Mouse (Mus musculus) midbrain, postnatal 0 days (tissue): ENCODE data around the gene Rasgef1a. TPM values are rescaled to one million over a fixed set of nuclear protein-coding genes. Genes with fewer than 3 reads are reported as not detected.
A peak's percentile ranks its signal among the peaks of the same experiment; 100 is the strongest.

Source experiments
- ATAC-seq: fragments of 200-750 bp; cut with Nextera tagmentation; 2 replicates; pipeline ENCODE4 v1.8.0; 2017; ENCODE audit warnings: moderate number of reproducible peaks, mild to moderate bottlenecking, moderate TSS enrichment, moderate library complexity; ENCODE audit not compliant: low FRiP score
- DNase-seq: peaks from one replicate; pipeline ENCODE4 v3.0.0-alpha.2; 2015; ENCODE audit warnings: low spot score
- H3K27ac ChIP-seq: fragments of 300-500 bp; sonication (generic); 2 replicates; pipeline ENCODE4 v1.5.1; 2014; ENCODE audit warnings: low read depth, mild to moderate bottlenecking, low read length, mixed read lengths
- H3K27me3 ChIP-seq: fragments of 300-500 bp; sonication (generic); 2 replicates; pipeline ENCODE4 v1.6.1; 2014; ENCODE audit warnings: low read length, control low read depth, mixed read lengths; ENCODE audit not compliant: insufficient read depth
- H3K36me3 ChIP-seq: fragments of 300-500 bp; sonication (generic); 2 replicates; pipeline ENCODE4 v1.6.1; 2014; ENCODE audit warnings: low read length, control low read depth, mixed read lengths; ENCODE audit not compliant: insufficient read depth
- H3K4me1 ChIP-seq: fragments of 300-500 bp; sonication (generic); 2 replicates; pipeline ENCODE4 v1.6.1; 2014; ENCODE audit warnings: mild to moderate bottlenecking, control low read depth, antibody characterized with exemption, low read length, mixed read lengths; ENCODE audit not compliant: insufficient read depth
- H3K4me2 ChIP-seq: fragments of 300-500 bp; sonication (generic); 2 replicates; pipeline ENCODE4 v1.6.1; 2014; ENCODE audit warnings: low read depth, mild to moderate bottlenecking, low read length, mixed read lengths; ENCODE audit not compliant: poor library complexity, severe bottlenecking
- H3K4me3 ChIP-seq: fragments of 300-500 bp; sonication (generic); 2 replicates; pipeline ENCODE4 v1.5.1; 2014; ENCODE audit warnings: low read depth, mild to moderate bottlenecking, low read length, moderate library complexity
- H3K9ac ChIP-seq: fragments of 300-500 bp; sonication (generic); replicated peaks from 2 replicates; pipeline ENCODE4 v1.6.1; 2014; ENCODE audit warnings: mild to moderate bottlenecking, low read length, moderate library complexity, mixed read lengths; ENCODE audit not compliant: poor library complexity, severe bottlenecking
- H3K9me3 ChIP-seq: fragments of 300-500 bp; sonication (generic); 2 replicates; pipeline ENCODE4 v1.6.1; 2016; ENCODE audit warnings: low read length, control low read depth
- CTCF ChIP-seq: IDR thresholded peaks from 2 replicates; pipeline ENCODE4 v1.5.1; 2016; ENCODE audit warnings: antibody characterized with exemption, mild to moderate bottlenecking
- WGBS: fragments of 180-500 bp; shearing (Covaris S2); extraction: QIAGEN DNeasy Blood & Tissue Kit; methylation state at CpG from one replicate; pipeline ENCODE4 v1.1.7; 2014; 5-methylcytosine and 5-hydroxymethylcytosine counted together
- polyA plus RNA-seq: library from polyadenylated mRNA; unstranded; fragments of >200 nt; fragmentation: Nextera tagmentation; extraction: Ambion mirVana; gene quantifications from 2 replicates; pipeline ENCODE4 v1.2.1, GENCODE M21; 2015
- total RNA-seq: library from RNA; depleted of rRNA; stranded (reverse); fragments of >200 nt; gene quantifications from 2 replicates; pipeline ENCODE4 v1.2.3, GENCODE M21; 2014

The Rasgef1a gene
- total and polyA plus RNA-seq, 2 experiments from 2014 or later: 10.9 to 25.4 TPM

- no peak for TF ChIP-seq CTCF
- 69% methylated on average over 7 of the region's 7 CpGs for WGBS
- no peak overlapping the region for H3K9ac ChIP-seq
- H3K27me3 ChIP-seq: no peaks in the 10 kb centered on the region
- no peak for ATAC-seq
- H3K4me3 ChIP-seq: no peak overlapping the region
- no peak overlapping the region for H3K27ac ChIP-seq
- no peak for DNase-seq
- H3K9me3 ChIP-seq: no peaks in the 10 kb centered on the region
- no peaks in the 10 kb centered on the region for H3K36me3 ChIP-seq
- no peak overlapping the region for H3K4me2 ChIP-seq
- no peaks in the 10 kb centered on the region for H3K4me1 ChIP-seq
Observed at GRCm38 (mm10) chr6:117991297-117991696, 19.9 kb upstream of the Rasgef1a start.

GRCm38 (mm10) chr6:117991928-117992327 lies 19.3 kb upstream of the Rasgef1a start:
- Histone ChIP-seq H3K4me2 (no peak overlapping the region), H3K4me3 (no peak overlapping the region), H3K27ac (no peak overlapping the region; the same call in 1 of the 2 replicates), H3K27me3 (no peaks in the 10 kb centered on the region), H3K9me3 (no peaks in the 10 kb centered on the region), H3K9ac (no peak overlapping the region), H3K4me1 (no peaks in the 10 kb centered on the region), H3K36me3 (no peaks in the 10 kb centered on the region)
- 62% methylated on average over 8 of the region's 8 CpGs for WGBS
- ATAC-seq: no peak
- no peak for DNase-seq
- no peak for TF ChIP-seq CTCF

DNA sequence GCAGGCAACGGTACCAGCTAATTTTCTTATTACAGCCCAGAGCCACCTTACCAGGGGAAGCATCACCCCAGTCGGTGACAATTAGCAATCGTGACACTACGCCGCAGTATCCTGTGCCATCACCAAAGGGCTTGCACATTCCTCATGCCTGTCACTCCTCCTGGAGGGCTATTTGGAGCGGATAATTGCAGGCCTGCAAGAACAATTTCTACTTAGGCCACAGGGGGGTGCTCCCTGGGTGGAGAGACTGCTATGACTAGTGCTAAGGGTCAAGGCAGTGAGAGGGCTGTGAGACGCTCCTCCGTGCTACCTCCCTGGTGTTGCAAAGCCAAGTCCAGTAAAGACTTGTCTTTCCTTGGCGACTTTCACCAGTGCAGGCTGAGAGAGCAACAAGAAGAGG lies 16.1 kb upstream of the Rasgef1a start:
- no peak overlapping the region for H3K27ac ChIP-seq
- H3K36me3 ChIP-seq: no peaks in the 10 kb centered on the region
- WGBS: 54% methylated on average over 9 of the region's 9 CpGs
- ATAC-seq: 0 out of 2 replicates have a peak, but pooled peaks have one; percentile 49
- no peaks in the 10 kb centered on the region for H3K27me3 ChIP-seq
- no peaks in the 10 kb centered on the region for H3K4me1 ChIP-seq
- DNase-seq: peak; percentile 19
- H3K9ac ChIP-seq: no peak overlapping the region
- H3K4me2 ChIP-seq: no peak overlapping the region
- H3K4me3 ChIP-seq: no peak overlapping the region
- H3K9me3 ChIP-seq: no peaks in the 10 kb centered on the region
- peak; percentile 56 for TF ChIP-seq CTCF

- Histone ChIP-seq H3K4me3 (no peak overlapping the region), H3K9me3 (no peaks in the 10 kb centered on the region), H3K27me3 (no peaks in the 10 kb centered on the region), H3K4me1 (no peaks in the 10 kb centered on the region), H3K36me3 (no peaks in the 10 kb centered on the region), H3K4me2 (no peak overlapping the region), H3K9ac (no peak overlapping the region), H3K27ac (no peak overlapping the region)
- no peak for DNase-seq
- no peak for TF ChIP-seq CTCF
- WGBS: 13% methylated on average over 3 of the region's 3 CpGs
- no peak for ATAC-seq
Observed at GRCm38 (mm10) chr6:118001272-118001671, 10.0 kb upstream of the Rasgef1a start.

DNA sequence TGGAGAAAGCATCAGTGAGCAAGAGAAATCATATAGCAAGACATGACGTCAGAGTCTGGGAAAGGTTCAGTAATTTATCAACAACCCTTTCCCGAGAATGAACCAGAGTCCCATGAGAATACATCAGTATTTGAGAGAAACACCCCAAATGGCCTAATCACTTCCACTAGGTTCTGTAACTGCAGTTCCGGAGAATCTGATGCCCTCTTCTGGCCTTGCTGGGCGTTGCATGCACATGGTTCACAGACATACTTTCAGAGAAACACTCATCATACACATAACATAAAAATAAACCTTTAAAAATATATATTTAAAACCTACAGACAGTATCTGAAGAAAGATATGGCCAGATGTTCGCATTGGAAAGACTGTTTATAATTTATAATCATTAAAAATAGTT lies 3.9 kb upstream of the Rasgef1a start:
- ATAC-seq (no peak), DNase-seq (peak; percentile 20)
- H3K36me3 ChIP-seq: no peaks in the 10 kb centered on the region
- no peak overlapping the region for H3K4me2 ChIP-seq
- no peak overlapping the region for H3K4me3 ChIP-seq
- H3K9ac ChIP-seq: no peak overlapping the region
- TF ChIP-seq CTCF: peak; percentile 68
- 0 out of 2 replicates have a peak, but pooled peaks cover 3% of the 10 kb centered on the region for H3K4me1 ChIP-seq
- 60% methylated on average over 5 of the region's 5 CpGs for WGBS
- no peaks in the 10 kb centered on the region for H3K27me3 ChIP-seq
- no peak overlapping the region for H3K27ac ChIP-seq
- H3K9me3 ChIP-seq: no peaks in the 10 kb centered on the region

GRCm38 (mm10) chr6:118007843-118008539 lies 3.2 kb upstream of the Rasgef1a start:
- H3K27ac ChIP-seq: no peak overlapping the region
- ATAC-seq: no peak
- H3K36me3 ChIP-seq: no peaks in the 10 kb centered on the region
- WGBS: 74% methylated on average over 4 of the region's 4 CpGs
- no peak overlapping the region for H3K4me3 ChIP-seq
- no peak for DNase-seq
- H3K4me1 ChIP-seq: 0 out of 2 replicates have a peak, but pooled peaks cover 5% of the 10 kb centered on the region
- H3K4me2 ChIP-seq: no peak overlapping the region
- no peaks in the 10 kb centered on the region for H3K27me3 ChIP-seq
- no peak overlapping the region for H3K9ac ChIP-seq
- H3K9me3 ChIP-seq: no peaks in the 10 kb centered on the region
- TF ChIP-seq CTCF: no peak
